Mouse (Mus musculus): Measurements from ENCODE around the gene H2-M9. TPM values are rescaled to one million over a fixed set of nuclear protein-coding genes. Genes with fewer than 3 reads are reported as not detected.

H2-M9 gene
- polyA plus RNA-seq (2015; fragmentation: Illumina TruSeq; extraction: RNeasy Lipid Tissue Mini Kit (QIAGEN cat#74804); ENCODE audit: insufficient read depth, low replicate concordance), result not detected

DNA sequence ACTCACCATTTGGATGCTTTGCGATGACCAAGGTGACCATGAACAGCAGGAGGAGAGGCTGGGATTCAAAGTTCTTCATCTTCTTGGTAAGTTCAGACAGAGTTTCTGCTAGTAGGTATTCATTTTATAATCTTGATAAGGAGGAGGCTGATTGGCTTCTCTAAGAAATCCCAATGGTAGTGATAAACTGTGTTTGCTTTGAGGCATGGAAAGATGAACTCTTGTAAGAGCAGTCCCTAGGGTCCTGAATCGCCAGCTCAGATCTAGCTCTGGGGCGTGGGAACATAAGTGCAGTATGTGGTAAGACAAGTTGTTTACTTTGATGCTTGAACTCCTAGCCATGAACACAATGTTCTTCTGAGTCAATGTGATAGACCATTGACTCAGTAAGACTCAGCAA is at the start of gene H2-M9:
Gene H2-M9 (minus strand): TSS at position 101 of the 400 bp plus-strand sequence.

DNA sequence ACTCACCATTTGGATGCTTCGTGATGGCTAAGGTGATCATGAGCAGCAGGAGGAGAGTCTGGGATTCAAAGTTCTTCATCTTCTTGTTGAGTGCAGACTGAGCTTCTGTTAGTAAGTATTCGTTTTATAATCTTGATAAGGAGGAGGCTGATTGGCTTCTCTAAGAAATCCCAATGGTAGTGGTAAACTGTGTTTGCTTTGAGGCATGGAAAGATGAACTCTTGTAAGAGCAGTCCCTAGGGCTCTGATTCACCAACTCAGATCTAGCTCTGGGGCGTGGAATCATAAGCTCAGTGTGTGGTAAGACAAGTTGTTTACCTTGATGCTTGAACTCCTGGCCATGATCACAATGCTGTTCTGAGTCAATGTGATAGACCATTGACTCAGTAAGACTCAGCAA is 29.7 kb upstream of the H2-M9 start, which contains the start of gene H2-M1:
Gene H2-M1 (minus strand): TSS at position 101 of the 400 bp plus-strand sequence.

Other genes starting within 250 kb of the H2-M9 start
- not detected for gene H2-M10.4, start 180.3 kb downstream of the H2-M9 start, polyA plus RNA-seq (2015; fragmentation: Illumina TruSeq; extraction: RNeasy Lipid Tissue Mini Kit (QIAGEN cat#74804); ENCODE audit: insufficient read depth, low replicate concordance)
- gene H2-M11, start 95.6 kb downstream of the H2-M9 start, polyA plus RNA-seq (2015; fragmentation: Illumina TruSeq; extraction: RNeasy Lipid Tissue Mini Kit (QIAGEN cat#74804); ENCODE audit: insufficient read depth, low replicate concordance), result not detected
- not detected for gene H2-M1, start 29.6 kb upstream of the H2-M9 start, polyA plus RNA-seq (2015; fragmentation: Illumina TruSeq; extraction: RNeasy Lipid Tissue Mini Kit (QIAGEN cat#74804); ENCODE audit: insufficient read depth, low replicate concordance)
- not detected for gene H2-M10.5, start 130.2 kb upstream of the H2-M9 start, polyA plus RNA-seq (2015; fragmentation: Illumina TruSeq; extraction: RNeasy Lipid Tissue Mini Kit (QIAGEN cat#74804); ENCODE audit: insufficient read depth, low replicate concordance)
- not detected for gene H2-M10.6, start 169.5 kb upstream of the H2-M9 start, polyA plus RNA-seq (2015; fragmentation: Illumina TruSeq; extraction: RNeasy Lipid Tissue Mini Kit (QIAGEN cat#74804); ENCODE audit: insufficient read depth, low replicate concordance)
- 152 TPM for gene Trim26, start 194.5 kb upstream of the H2-M9 start, polyA plus RNA-seq (2015; fragmentation: Illumina TruSeq; extraction: RNeasy Lipid Tissue Mini Kit (QIAGEN cat#74804); ENCODE audit: insufficient read depth, low replicate concordance)
- gene Trim15, start 224.5 kb upstream of the H2-M9 start, polyA plus RNA-seq (2015; fragmentation: Illumina TruSeq; extraction: RNeasy Lipid Tissue Mini Kit (QIAGEN cat#74804); ENCODE audit: insufficient read depth, low replicate concordance), result not detected
- gene Trim10, start 226.9 kb upstream of the H2-M9 start, polyA plus RNA-seq (2015; fragmentation: Illumina TruSeq; extraction: RNeasy Lipid Tissue Mini Kit (QIAGEN cat#74804); ENCODE audit: insufficient read depth, low replicate concordance), result 35.2 TPM
- gene Trim40, start 247.5 kb upstream of the H2-M9 start, polyA plus RNA-seq (2015; fragmentation: Illumina TruSeq; extraction: RNeasy Lipid Tissue Mini Kit (QIAGEN cat#74804); ENCODE audit: insufficient read depth, low replicate concordance), result 0.21 TPM

All from spleen, adult 10 weeks (tissue).